Mouse (Mus musculus) forebrain, embryonic 12.5 days (tissue): ENCODE measurements around the gene Flvcr2. TPM values are rescaled to one million over a fixed set of nuclear protein-coding genes. Genes with fewer than 3 reads are reported as not detected.

Source experiments
- ATAC-seq: fragments of 200-750 bp; cut with Nextera tagmentation; 2 replicates; pipeline ENCODE4 v1.8.0; 2017; ENCODE audit warnings: moderate TSS enrichment; ENCODE audit not compliant: low FRiP score
- H3K27ac ChIP-seq: fragments of 300-500 bp; sonication (generic); 2 replicates; pipeline ENCODE4 v1.5.1; 2016; ENCODE audit warnings: mild to moderate bottlenecking
- H3K27me3 ChIP-seq: fragments of 300-500 bp; sonication (generic); 2 replicates; pipeline ENCODE4 v1.6.1; 2016; ENCODE audit warnings: mild to moderate bottlenecking
- H3K36me3 ChIP-seq: fragments of 300-500 bp; sonication (generic); replicated peaks from 2 replicates; pipeline ENCODE4 v1.6.1; 2016; ENCODE audit warnings: mild to moderate bottlenecking
- H3K4me1 ChIP-seq: fragments of 300-500 bp; sonication (generic); 2 replicates; pipeline ENCODE4 v1.6.1; 2016
- H3K4me2 ChIP-seq: fragments of 300-500 bp; sonication (generic); 2 replicates; pipeline ENCODE4 v1.6.1; 2016; ENCODE audit warnings: mild to moderate bottlenecking, moderate library complexity
- H3K4me3 ChIP-seq: fragments of 300-500 bp; sonication (generic); replicated peaks from 2 replicates; pipeline ENCODE4 v1.5.1; 2016; ENCODE audit warnings: mild to moderate bottlenecking
- H3K9ac ChIP-seq: fragments of 300-500 bp; sonication (generic); 2 replicates; pipeline ENCODE4 v1.6.1; 2016; ENCODE audit warnings: mild to moderate bottlenecking
- H3K9me3 ChIP-seq: fragments of 300-500 bp; sonication (generic); 2 replicates; pipeline ENCODE4 v1.6.1; 2016
- WGBS: fragments of 180-500 bp; shearing (Covaris S2); methylation state at CpG from one replicate; pipeline ENCODE4 v1.1.7; 2016; 5-methylcytosine and 5-hydroxymethylcytosine counted together
- polyA plus RNA-seq: library from polyadenylated mRNA; unstranded; fragments of >200 nt; fragmentation: Nextera tagmentation; extraction: Ambion mirVana; gene quantifications from 2 replicates; pipeline ENCODE4 v1.2.1, GENCODE M21; 2016

Gene Flvcr2
- polyA plus RNA-seq, 1 experiment from 2014 or later = 1.5 TPM

DNA sequence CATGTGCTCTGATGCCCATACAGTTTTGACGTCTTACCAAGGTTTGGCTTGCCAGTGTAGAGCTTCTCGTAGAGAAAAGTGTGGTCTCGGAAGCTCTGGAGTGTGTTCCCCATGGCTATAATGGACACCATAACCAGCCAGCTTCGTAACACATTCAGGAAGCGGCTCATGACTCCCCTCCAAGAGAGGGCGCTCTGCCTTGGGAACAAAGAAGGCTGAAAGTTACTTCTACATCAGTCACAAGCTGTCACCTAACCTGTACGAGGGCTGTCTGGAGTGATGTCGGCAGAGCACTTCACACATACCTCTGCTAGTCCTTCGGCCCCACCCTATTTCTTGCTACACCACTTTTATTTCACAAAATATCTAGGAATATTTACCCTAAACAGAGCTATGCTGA lies 75.7 kb downstream of the Flvcr2 start:
- Histone ChIP-seq H3K9ac (no peak overlapping the region), H3K4me3 (no peak overlapping the region), H3K4me1 (peaks cover 18% of the 10 kb centered on the region), H3K27ac (no peak overlapping the region), H3K9me3 (no peaks in the 10 kb centered on the region), H3K36me3 (peaks cover 29% of the 10 kb centered on the region), H3K27me3 (no peaks in the 10 kb centered on the region), H3K4me2 (no peak overlapping the region)
- WGBS = 78% methylated on average over 9 of the region's 9 CpGs
- ATAC-seq = no peak

DNA sequence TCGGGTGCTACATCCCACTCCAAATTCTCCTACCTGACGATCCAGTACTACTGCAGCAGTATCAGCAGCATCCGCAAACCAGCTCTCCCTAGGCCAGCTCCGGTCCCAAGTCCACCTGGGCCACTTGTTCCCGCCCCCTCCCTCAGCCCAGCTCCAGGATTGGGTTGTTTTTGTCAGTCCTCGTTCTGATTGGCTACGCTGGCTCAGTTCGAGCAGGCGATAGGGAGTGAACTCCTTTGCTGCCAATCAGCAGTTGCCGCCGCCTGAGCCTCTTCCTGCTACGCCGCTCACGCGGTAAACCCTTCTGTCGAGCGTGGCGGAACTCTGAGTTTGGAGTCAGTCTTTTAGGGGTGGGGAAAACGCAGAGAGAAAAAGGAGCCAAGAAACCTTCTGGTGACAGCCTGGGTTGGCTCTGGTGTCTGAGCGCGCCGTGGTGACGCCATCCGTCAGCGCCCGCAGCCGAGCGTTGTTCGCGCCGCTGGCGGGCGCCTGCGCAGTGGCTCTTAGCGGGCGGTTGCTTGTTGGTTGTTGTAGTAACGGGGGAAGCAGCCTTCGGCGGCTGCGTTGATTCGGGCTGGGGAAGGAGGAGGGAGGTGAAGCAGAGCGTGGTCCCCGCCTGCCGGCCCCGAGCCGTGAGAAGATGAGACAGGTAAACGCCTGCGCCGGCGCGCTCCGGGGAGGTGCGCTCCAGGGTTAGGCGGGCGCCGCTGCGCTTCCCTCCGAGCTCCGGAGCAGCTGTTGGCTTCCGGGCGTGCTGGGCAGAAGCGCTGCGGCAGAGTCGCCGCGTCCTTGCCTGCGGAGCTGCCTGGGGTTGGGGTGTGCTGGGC lies 78.3 kb downstream of the Flvcr2 start, which contains the start of the genes Erg28 and Ttll5:
Gene Erg28, minus strand, starts transcription at position 113 of the 827 bp plus-strand sequence.
Gene Ttll5, plus strand, starts transcription at position 222 of the 827 bp plus-strand sequence.
- Histone ChIP-seq H3K4me3 (peak within 1 kb of the TSS; percentile 74), H3K9ac (peak within 1 kb of the TSS; percentile 64), H3K36me3 (peaks cover 16% of the 10 kb centered on the region), H3K27ac (peak within 1 kb of the TSS; percentile 98), H3K4me2 (peak within 1 kb of the TSS; percentile 73), H3K27me3 (no peaks in the 10 kb centered on the region), H3K4me1 (peaks cover 16% of the 10 kb centered on the region), H3K9me3 (no peaks in the 10 kb centered on the region)
- WGBS = under 1% methylated on average over 66 of the region's 67 CpGs
- peak; percentile 99 for ATAC-seq

DNA sequence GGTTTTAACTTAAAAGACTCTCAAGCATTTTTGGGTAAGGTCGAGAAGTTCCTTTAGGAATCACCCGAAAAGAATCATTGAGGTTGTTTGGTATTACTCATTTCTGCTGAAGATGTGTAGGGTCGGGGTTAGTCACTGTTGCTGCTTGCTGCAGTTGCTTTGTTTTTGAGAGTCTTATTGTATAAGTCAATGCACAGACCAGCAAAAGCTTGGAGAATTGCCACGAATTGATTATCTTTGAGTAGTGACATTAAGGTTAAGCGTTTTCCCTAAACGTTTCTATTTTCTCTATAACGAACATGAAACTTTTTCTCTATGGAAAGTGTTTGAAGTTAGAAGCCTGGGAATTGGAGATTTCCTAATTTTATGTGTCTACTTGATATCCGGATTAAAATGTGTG lies 79.0 kb downstream of the Flvcr2 start:
- H3K9ac ChIP-seq = peak overlapping the region; percentile 64
- peak overlapping the region; percentile 73 for H3K4me2 ChIP-seq
- H3K9me3 ChIP-seq = no peaks in the 10 kb centered on the region
- H3K4me1 ChIP-seq = peaks cover 16% of the 10 kb centered on the region
- H3K36me3 ChIP-seq = peaks cover 15% of the 10 kb centered on the region
- no peaks in the 10 kb centered on the region for H3K27me3 ChIP-seq
- H3K27ac ChIP-seq = peak overlapping the region; percentile 98
- H3K4me3 ChIP-seq = peak overlapping the region; percentile 74
- ATAC-seq = no peak
- 12% methylated on average over 8 of the region's 8 CpGs for WGBS

DNA sequence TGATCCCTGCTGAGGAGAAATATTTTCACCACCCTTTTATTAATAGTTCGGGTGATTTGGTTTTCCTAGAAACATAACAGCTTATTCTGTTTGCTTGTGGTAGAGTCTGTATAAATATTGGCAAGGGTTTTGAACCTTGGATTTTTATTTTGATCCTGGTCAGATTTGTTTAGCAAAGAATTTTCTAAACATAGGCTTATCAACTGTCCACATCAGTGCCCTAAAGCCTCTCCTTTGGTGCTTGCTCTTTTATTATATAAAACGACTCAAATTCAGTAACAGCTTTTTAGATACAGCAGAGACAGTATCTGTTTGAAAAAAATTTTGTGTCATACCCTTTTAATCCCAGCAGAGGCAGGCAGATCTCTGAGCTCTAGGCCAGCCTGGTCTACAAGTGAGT lies 79.5 kb downstream of the Flvcr2 start:
- ATAC-seq = no peak
- no peaks in the 10 kb centered on the region for H3K27me3 ChIP-seq
- WGBS = 75% methylated on average over 2 of the region's 2 CpGs
- peak overlapping the region; percentile 73 for H3K4me2 ChIP-seq
- H3K4me3 ChIP-seq = peak overlapping the region; percentile 74; the same call in 1 of the 2 replicates
- H3K36me3 ChIP-seq = peaks cover 12% of the 10 kb centered on the region
- H3K27ac ChIP-seq = no peak overlapping the region
- H3K4me1 ChIP-seq = peaks cover 16% of the 10 kb centered on the region
- H3K9ac ChIP-seq = no peak overlapping the region
- H3K9me3 ChIP-seq = no peaks in the 10 kb centered on the region

DNA sequence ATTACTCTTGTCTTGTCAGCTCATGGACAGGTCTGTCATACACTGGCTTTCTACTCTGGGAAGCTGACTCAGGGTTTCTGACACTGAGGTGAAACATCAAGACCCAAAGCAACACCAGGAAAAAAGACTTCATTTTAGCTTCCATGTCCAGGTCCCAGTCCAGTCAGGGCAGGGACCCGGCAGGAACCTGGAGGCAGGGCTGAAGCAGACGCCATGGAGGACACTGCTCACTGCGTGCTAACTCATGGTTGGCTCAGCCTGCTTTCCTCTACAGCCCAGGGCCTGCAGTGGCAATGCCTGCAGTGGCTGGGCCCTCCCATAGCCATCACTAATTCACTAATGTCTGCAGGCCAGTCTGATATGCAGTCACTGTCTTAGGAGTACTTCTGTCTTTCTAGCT lies 82.5 kb downstream of the Flvcr2 start:
- Histone ChIP-seq H3K36me3 (peaks cover 16% of the 10 kb centered on the region), H3K4me3 (no peak overlapping the region), H3K9ac (no peak overlapping the region), H3K27me3 (no peaks in the 10 kb centered on the region), H3K4me2 (no peak overlapping the region), H3K27ac (no peak overlapping the region), H3K9me3 (no peaks in the 10 kb centered on the region), H3K4me1 (peaks cover 4% of the 10 kb centered on the region)
- WGBS = 93% methylated on average over 3 of the region's 3 CpGs
- ATAC-seq = no peak

DNA sequence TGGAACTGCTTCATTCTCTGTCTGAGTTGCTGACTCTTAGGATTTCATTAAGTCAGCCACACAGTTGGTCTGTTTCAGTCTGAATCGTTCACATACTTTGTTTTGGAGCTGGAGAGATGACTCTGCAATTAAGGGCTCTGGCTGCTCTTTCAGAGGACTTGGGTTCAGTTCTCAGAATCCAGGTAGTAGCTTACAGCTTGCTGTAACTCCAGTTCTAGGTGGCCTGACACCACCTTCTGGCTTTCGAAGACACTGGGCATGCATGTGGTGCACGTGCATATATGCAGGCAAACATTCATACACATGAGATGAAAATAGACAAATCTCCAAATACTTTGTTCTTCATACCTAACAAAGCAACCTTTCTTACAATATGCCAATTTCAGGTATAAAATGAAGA lies 83.5 kb downstream of the Flvcr2 start:
- no peak for ATAC-seq
- 93% methylated on average over 3 of the region's 3 CpGs for WGBS
- H3K27ac ChIP-seq = no peak overlapping the region
- H3K4me3 ChIP-seq = no peak overlapping the region
- peaks cover 23% of the 10 kb centered on the region for H3K36me3 ChIP-seq
- no peaks in the 10 kb centered on the region for H3K27me3 ChIP-seq
- H3K4me1 ChIP-seq = peaks cover 2% of the 10 kb centered on the region; the same call in 1 of the 2 replicates
- H3K9ac ChIP-seq = no peak overlapping the region
- H3K9me3 ChIP-seq = no peaks in the 10 kb centered on the region
- H3K4me2 ChIP-seq = no peak overlapping the region

DNA sequence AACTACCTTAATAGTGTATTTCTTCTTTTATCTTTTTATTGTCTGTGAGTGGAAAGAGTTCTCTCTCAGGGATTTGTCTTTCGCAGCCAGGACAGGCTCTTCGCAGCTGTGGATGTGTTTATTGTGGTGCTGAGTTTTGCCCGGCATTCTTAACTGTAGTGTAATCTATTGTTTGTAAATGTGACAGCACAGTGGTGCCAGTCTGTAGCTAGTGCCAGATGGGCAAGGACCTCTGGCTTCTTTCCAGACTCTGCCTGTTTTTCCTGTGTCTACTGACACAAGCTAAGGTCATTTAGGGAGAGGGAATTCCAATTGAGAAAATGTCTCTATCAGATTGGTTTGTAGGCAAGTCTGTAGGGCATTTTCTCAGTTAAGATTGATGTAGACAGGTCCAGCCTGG lies 84.4 kb downstream of the Flvcr2 start:
- 95% methylated on average over 3 of the region's 3 CpGs for WGBS
- Histone ChIP-seq H3K4me2 (no peak overlapping the region), H3K36me3 (peaks cover 23% of the 10 kb centered on the region)

DNA sequence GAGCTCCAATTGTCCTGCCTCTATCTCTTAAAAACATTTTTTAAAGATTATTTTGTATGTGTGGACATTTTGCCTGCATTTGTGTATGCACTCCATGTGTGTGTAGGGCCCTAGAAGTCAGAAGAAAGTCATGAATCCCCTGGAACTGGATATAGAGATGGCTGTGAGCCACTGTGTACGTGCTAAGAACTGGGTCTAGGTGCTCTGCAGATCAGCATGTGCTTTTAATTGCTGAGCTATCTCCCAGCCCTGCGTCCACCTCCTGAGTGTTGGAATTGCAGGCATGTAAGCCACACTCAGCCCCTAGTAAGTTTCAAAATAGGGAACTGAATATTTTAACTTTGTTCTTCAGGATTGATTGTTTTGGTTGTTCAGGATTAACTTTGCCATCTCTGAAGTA lies 88.2 kb downstream of the Flvcr2 start:
- Histone ChIP-seq H3K27me3 (no peaks in the 10 kb centered on the region), H3K36me3 (peaks cover 19% of the 10 kb centered on the region)
- 84% methylated on average over 2 of the region's 2 CpGs for WGBS

More for the DNA sequence above, 84.4 kb downstream of the Flvcr2 start:
- no peaks in the 10 kb centered on the region for H3K4me1 ChIP-seq
- no peaks in the 10 kb centered on the region for H3K27me3 ChIP-seq
- no peak overlapping the region for H3K4me3 ChIP-seq
- ATAC-seq = no peak
- H3K9ac ChIP-seq = no peak overlapping the region
- no peaks in the 10 kb centered on the region for H3K9me3 ChIP-seq
- H3K27ac ChIP-seq = no peak overlapping the region

DNA sequence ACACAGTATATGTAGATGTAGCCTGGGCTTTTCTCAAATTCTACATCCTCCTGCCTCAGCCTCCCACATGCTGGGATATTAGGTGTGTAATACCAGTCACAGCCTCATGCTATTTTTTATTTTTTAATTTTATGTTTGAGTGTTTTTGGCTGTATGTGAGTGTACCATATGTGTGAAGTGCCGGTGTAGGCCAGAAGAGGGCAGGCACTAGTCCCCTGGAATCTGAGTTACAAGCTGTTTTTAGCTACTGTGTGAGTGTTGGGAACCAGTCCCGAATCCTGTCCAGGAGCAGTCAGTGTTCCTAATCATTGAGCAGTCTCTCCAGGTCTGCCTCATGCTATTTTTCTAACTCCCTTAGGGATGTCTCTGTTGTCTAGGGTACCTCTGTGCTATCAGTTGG lies 91.4 kb downstream of the Flvcr2 start:
- Histone ChIP-seq H3K36me3 (0 out of 2 replicates have a peak, but pooled peaks cover 11% of the 10 kb centered on the region), H3K4me1 (no peaks in the 10 kb centered on the region), H3K4me3 (no peak overlapping the region), H3K27ac (no peak overlapping the region), H3K27me3 (no peaks in the 10 kb centered on the region), H3K9me3 (no peaks in the 10 kb centered on the region), H3K4me2 (no peak overlapping the region), H3K9ac (no peak overlapping the region)
- WGBS = 86% methylated on average over 2 of the region's 2 CpGs
- no peak for ATAC-seq

More for the DNA sequence above, 88.2 kb downstream of the Flvcr2 start:
- H3K4me3 ChIP-seq = no peak overlapping the region
- H3K4me2 ChIP-seq = no peak overlapping the region
- no peaks in the 10 kb centered on the region for H3K4me1 ChIP-seq
- no peaks in the 10 kb centered on the region for H3K9me3 ChIP-seq
- no peak overlapping the region for H3K27ac ChIP-seq
- H3K9ac ChIP-seq = no peak overlapping the region
- ATAC-seq = no peak

DNA sequence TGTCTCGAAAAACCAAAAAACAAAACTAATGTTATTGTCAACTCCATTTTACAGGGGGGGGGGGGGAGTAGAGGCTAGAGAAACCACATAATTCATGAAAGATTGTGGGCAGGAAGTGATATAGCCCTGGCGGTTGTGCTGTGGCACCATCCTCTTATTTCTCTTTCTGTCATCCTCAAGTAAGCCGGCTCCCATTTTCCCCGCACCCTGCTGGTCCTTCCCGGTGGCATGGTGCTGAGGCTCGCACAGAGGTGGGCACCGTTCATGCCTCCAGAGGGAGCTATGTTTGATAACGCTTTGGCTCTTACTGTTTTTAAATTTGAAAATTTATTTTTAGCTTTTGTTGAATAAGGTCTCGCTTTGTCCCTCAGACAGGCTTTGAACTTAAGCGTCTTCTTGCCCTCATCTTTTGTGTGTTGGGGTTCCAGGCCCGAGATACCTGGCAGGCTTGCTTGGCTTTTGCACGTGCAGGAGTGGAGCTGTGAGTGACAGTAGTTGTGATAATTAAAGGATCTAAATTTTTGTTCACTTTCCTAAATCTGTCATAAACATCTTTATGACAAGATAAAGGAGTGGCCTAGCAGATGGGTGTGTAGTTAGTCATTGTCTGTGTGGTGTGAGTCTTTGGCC lies 93.1 kb downstream of the Flvcr2 start:
- 93% methylated on average over 12 of the region's 12 CpGs for WGBS
- 0 out of 2 replicates have a peak, but pooled peaks cover 3% of the 10 kb centered on the region for H3K36me3 ChIP-seq
- H3K27me3 ChIP-seq = no peaks in the 10 kb centered on the region
- H3K9ac ChIP-seq = no peak overlapping the region
- no peak overlapping the region for H3K27ac ChIP-seq
- H3K4me3 ChIP-seq = no peak overlapping the region
- no peak for ATAC-seq
- H3K4me2 ChIP-seq = no peak overlapping the region
- no peaks in the 10 kb centered on the region for H3K4me1 ChIP-seq
- H3K9me3 ChIP-seq = no peaks in the 10 kb centered on the region

DNA sequence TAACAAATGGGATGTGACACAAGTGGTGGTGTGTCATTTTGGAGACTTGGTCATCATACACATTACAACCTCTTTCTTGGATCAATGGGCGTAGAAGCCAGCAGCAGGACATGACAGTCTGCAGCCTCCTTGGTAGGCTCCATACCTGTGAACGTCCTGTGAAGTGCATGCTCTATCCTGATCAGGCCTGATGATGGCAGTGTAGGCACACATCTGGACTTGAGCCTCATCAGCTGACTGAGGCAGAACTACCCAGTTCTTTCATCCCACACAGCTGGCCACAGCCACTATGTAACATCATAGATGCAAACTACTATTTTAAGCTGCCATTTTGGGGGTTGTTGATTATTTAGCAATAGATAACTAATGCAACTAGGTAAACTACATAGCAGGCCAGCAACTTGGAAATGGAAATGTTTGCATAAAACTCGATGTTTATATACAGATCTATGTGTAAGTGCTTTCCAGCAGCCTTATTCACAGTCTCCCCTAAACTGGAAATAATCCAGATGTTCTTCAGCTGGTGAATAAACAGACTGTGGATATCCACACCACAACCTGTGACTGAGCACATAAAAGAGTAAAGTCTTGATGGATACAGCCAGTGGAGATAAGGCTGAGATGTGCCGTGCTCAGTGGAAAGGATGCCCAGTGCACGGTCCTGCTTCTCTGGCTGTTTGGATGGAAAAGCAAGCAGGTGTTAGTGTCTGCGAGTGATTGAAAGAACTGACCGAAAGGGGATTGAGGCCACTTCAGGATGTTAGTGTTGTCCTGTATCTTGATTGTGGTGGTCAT lies 102.0 kb downstream of the Flvcr2 start:
- H3K27ac ChIP-seq = no peak overlapping the region
- whole genome bisulfite sequencing = 86% methylated on average over 7 of the region's 7 CpGs
- no peaks in the 10 kb centered on the region for H3K9me3 ChIP-seq
- no peaks in the 10 kb centered on the region for H3K4me1 ChIP-seq
- no peak overlapping the region for H3K9ac ChIP-seq
- H3K4me3 ChIP-seq = no peak overlapping the region
- no peaks in the 10 kb centered on the region for H3K27me3 ChIP-seq
- H3K36me3 ChIP-seq = peaks cover 21% of the 10 kb centered on the region
- no peak for ATAC-seq
- H3K4me2 ChIP-seq = no peak overlapping the region

DNA sequence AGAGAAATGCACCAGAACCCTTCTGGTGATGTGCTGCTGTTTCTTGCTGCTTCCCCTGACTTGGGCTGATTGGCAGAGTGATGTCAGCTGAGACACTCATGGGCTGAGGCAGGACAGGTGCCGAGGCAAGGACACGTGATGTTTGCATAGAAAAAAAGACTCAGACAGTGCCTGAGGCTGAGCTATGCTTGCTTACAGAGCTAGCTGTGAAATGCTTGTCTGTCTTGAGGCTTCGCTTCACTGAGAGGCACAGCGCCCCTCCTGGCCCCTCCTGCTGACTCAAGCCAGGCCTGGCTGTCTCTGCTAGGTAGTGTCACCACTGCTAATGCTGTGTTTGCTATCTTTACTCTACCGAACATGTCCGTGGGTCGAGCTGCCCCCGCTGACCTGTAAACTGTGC lies 104.3 kb downstream of the Flvcr2 start:
- no peak overlapping the region for H3K4me2 ChIP-seq
- no peaks in the 10 kb centered on the region for H3K4me1 ChIP-seq
- H3K9me3 ChIP-seq = no peaks in the 10 kb centered on the region
- H3K4me3 ChIP-seq = no peak overlapping the region
- H3K36me3 ChIP-seq = peaks cover 27% of the 10 kb centered on the region
- no peak overlapping the region for H3K9ac ChIP-seq
- ATAC-seq = no peak
- 87% methylated on average over 8 of the region's 8 CpGs for WGBS
- no peak overlapping the region for H3K27ac ChIP-seq
- no peaks in the 10 kb centered on the region for H3K27me3 ChIP-seq
